Mouse (Mus musculus): ENCODE data around the gene Ank3. TPM values are rescaled to one million over a fixed set of nuclear protein-coding genes. Genes with fewer than 3 reads are reported as not detected.

Ank3 gene
- total and polyA plus RNA-seq, 2 experiments: 2.9 to 31.0 TPM

DNA sequence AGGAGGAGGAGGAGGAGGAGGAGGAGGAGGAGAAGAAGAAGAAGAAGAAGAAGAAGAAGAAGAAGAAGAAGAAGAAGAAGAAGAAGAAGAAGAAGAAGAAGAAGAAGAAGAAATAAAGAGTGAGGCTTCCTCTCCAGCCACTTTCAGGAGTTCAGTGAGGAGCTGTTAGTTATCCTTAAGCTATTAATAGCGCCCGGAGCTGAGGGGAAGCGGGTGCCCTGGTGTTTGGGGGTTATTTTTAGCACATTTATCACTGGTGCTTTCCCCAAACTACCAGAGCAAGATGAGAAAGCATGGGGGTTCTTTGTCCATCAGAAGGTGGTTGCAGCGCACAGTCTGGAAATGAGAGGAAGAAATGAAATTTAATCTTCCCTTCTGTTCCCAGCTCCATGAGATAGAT, 166.5 kb downstream of the Ank3 start:
- H3K27ac ChIP-seq (replicated peaks; ENCODE audit: insufficient read depth, low read depth, low read length): no peak overlapping the region
- H3K4me1 ChIP-seq (ENCODE audit: control insufficient read depth, insufficient read depth, low read length): no peaks in the 10 kb centered on the region
- no peak overlapping the region for H3K4me3 ChIP-seq (ENCODE audit: insufficient read depth, low read depth, low read length)
- DNase-seq (ENCODE audit: extremely low read depth, low read depth, low spot score): no peak
- H3K27me3 ChIP-seq (ENCODE audit: control insufficient read depth, insufficient read depth, low read length): no peaks in the 10 kb centered on the region
- H3K36me3 ChIP-seq (ENCODE audit: control insufficient read depth, insufficient read depth, low read length): no peaks in the 10 kb centered on the region
- H3K79me2 ChIP-seq (ENCODE audit: control insufficient read depth, insufficient read depth, low read length): no peaks in the 10 kb centered on the region
- 77% methylated on average over 4 of the region's 4 CpGs for WGBS
- TF ChIP-seq POLR2A (IDR thresholded peaks at IDR 0.05; ENCODE audit: extremely low read depth, insufficient read depth, low read length) (no peak), CTCF (IDR thresholded peaks at IDR 0.05; ENCODE audit: low read depth, low read length) (no peak)
- H3K9ac ChIP-seq (ENCODE audit: low read depth, low read length): no peak overlapping the region

DNA sequence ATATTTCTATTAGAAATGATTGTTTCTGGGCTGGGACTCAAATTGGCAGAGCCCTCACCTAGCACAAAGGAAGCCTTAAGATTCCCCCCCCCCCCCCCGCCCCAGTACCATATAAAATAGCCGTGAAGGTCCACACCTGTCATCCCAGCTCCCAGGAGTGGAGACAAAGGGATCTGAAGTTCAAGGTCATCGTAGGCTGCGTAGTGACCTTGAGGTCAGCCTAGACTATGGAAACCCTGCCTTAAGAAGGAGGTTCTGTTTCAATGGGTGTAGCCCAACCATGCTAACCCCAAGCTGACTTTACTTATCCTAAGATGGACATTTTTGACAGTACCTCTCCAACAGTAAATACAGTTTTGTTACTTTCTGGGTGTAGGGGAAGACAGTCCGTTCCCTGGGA, 170.4 kb downstream of the Ank3 start:
- TF ChIP-seq POLR2A (IDR thresholded peaks at IDR 0.05; ENCODE audit: extremely low read depth, insufficient read depth, low read length) (no peak), CTCF (IDR thresholded peaks at IDR 0.05; ENCODE audit: low read depth, low read length) (no peak)
- Histone ChIP-seq H3K4me1 (ENCODE audit: control insufficient read depth, insufficient read depth, low read length) (no peaks in the 10 kb centered on the region; the same call in 1 of the 2 replicates), H3K4me3 (ENCODE audit: insufficient read depth, low read depth, low read length) (no peak overlapping the region), H3K79me2 (ENCODE audit: control insufficient read depth, insufficient read depth, low read length) (no peaks in the 10 kb centered on the region), H3K36me3 (ENCODE audit: control insufficient read depth, insufficient read depth, low read length) (no peaks in the 10 kb centered on the region), H3K27ac (replicated peaks; ENCODE audit: insufficient read depth, low read depth, low read length) (no peak overlapping the region), H3K27me3 (ENCODE audit: control insufficient read depth, insufficient read depth, low read length) (no peaks in the 10 kb centered on the region; the same call in 1 of the 2 replicates), H3K9ac (ENCODE audit: low read depth, low read length) (no peak overlapping the region)
- WGBS: 86% methylated on average over 5 of the region's 5 CpGs
- DNase-seq (ENCODE audit: extremely low read depth, low read depth, low spot score): no peak

DNA sequence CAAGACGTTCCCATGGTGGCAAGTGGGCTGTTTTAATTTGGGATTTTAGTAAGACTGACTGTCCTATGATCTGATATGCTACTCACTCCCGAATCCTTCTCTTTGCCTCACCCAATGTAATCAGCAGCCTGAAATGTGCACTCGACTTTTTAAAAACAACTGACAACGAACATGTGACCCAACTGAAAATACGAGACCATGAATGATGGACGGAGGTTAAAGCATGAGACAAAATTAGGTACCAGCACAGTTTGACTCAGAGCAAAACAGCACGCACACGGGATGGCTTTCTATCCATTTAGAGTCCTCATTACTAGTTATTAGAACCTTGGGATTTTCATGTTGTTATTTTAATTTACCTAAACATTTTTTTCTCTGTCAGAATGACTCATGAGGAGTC, 171.2 kb downstream of the Ank3 start:
- TF ChIP-seq CTCF (IDR thresholded peaks at IDR 0.05; ENCODE audit: low read depth, low read length): no peak
- TF ChIP-seq POLR2A (IDR thresholded peaks at IDR 0.05; ENCODE audit: extremely low read depth, insufficient read depth, low read length): no peak
- Histone ChIP-seq H3K27ac (replicated peaks; ENCODE audit: insufficient read depth, low read depth, low read length) (no peak overlapping the region), H3K79me2 (ENCODE audit: control insufficient read depth, insufficient read depth, low read length) (no peaks in the 10 kb centered on the region), H3K4me1 (ENCODE audit: control insufficient read depth, insufficient read depth, low read length) (no peaks in the 10 kb centered on the region; the same call in 1 of the 2 replicates), H3K27me3 (ENCODE audit: control insufficient read depth, insufficient read depth, low read length) (no peaks in the 10 kb centered on the region; the same call in 1 of the 2 replicates), H3K36me3 (ENCODE audit: control insufficient read depth, insufficient read depth, low read length) (no peaks in the 10 kb centered on the region), H3K4me3 (ENCODE audit: insufficient read depth, low read depth, low read length) (no peak overlapping the region), H3K9ac (ENCODE audit: low read depth, low read length) (no peak overlapping the region)
- no peak for DNase-seq (ENCODE audit: extremely low read depth, low read depth, low spot score)
- WGBS: 78% methylated on average over 8 of the region's 8 CpGs

- Histone ChIP-seq H3K36me3 (ENCODE audit: control insufficient read depth, insufficient read depth, low read length) (no peaks in the 10 kb centered on the region), H3K27me3 (ENCODE audit: control insufficient read depth, insufficient read depth, low read length) (no peaks in the 10 kb centered on the region; the same call in 1 of the 2 replicates), H3K4me3 (ENCODE audit: insufficient read depth, low read depth, low read length) (no peak overlapping the region), H3K9ac (ENCODE audit: low read depth, low read length) (no peak overlapping the region), H3K79me2 (ENCODE audit: control insufficient read depth, insufficient read depth, low read length) (no peaks in the 10 kb centered on the region), H3K4me1 (ENCODE audit: control insufficient read depth, insufficient read depth, low read length) (no peaks in the 10 kb centered on the region; the same call in 1 of the 2 replicates), H3K27ac (replicated peaks; ENCODE audit: insufficient read depth, low read depth, low read length) (no peak overlapping the region)
- WGBS: 36% methylated on average over 18 of the region's 18 CpGs
- no peak for TF ChIP-seq CTCF (IDR thresholded peaks at IDR 0.05; ENCODE audit: low read depth, low read length)
- TF ChIP-seq POLR2A (IDR thresholded peaks at IDR 0.05; ENCODE audit: extremely low read depth, insufficient read depth, low read length): no peak
- DNase-seq (ENCODE audit: extremely low read depth, low read depth, low spot score): no peak
These were observed 172.1 kb downstream of the Ank3 start for GRCm38 (mm10) chr10:69570466-69571288.

DNA sequence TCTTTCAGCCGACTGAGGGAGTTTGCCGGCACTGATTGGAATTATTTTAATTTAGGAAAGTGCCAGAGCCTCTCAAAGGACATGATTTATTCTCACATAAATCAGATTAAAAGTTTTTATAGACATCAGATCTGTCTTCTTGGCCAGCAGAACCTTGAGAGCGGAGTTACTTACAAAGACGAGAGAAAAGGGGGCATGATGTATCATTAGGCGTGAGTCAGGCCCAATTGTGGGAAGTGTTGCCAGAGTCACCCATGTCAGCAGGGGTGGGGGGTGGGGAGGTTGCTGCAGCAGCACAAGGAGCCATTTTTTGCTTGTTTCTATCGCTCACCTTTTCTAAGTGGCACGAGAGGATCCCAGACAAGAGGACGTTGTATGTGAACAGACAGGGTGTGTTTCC, 172.8 kb downstream of the Ank3 start:
- WGBS: 2% methylated on average over 8 of the region's 8 CpGs
- Histone ChIP-seq H3K4me1 (ENCODE audit: control insufficient read depth, insufficient read depth, low read length) (no peaks in the 10 kb centered on the region; the same call in 1 of the 2 replicates), H3K4me3 (ENCODE audit: insufficient read depth, low read depth, low read length) (no peak overlapping the region), H3K27ac (replicated peaks; ENCODE audit: insufficient read depth, low read depth, low read length) (no peak overlapping the region), H3K36me3 (ENCODE audit: control insufficient read depth, insufficient read depth, low read length) (no peaks in the 10 kb centered on the region), H3K27me3 (ENCODE audit: control insufficient read depth, insufficient read depth, low read length) (no peaks in the 10 kb centered on the region; the same call in 1 of the 2 replicates), H3K79me2 (ENCODE audit: control insufficient read depth, insufficient read depth, low read length) (no peaks in the 10 kb centered on the region), H3K9ac (ENCODE audit: low read depth, low read length) (no peak overlapping the region)
- DNase-seq (ENCODE audit: extremely low read depth, low read depth, low spot score): no peak
- no peak for TF ChIP-seq POLR2A (IDR thresholded peaks at IDR 0.05; ENCODE audit: extremely low read depth, insufficient read depth, low read length)
- no peak for TF ChIP-seq CTCF (IDR thresholded peaks at IDR 0.05; ENCODE audit: low read depth, low read length)

DNA sequence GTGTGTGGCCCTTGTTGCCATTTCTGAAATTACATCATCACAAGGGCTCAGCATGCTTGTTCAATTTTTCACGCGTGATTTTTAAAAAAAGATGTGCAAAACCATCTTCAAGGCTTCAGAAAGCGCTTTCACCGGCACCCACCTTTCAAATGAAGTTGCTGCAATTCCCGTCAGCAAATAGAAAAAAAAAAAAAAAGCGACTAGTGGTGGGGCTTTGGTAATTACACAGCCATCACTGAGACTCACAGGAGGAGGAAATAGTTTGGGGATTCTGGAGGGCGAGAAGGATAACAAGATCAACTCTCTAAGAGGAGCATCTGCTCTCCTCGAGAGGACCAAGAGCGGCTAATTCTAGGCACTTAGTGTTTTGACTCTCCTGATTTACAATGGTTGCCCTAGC, 173.4 kb downstream of the Ank3 start:
- Histone ChIP-seq H3K27me3 (ENCODE audit: control insufficient read depth, insufficient read depth, low read length) (no peaks in the 10 kb centered on the region; the same call in 1 of the 2 replicates), H3K79me2 (ENCODE audit: control insufficient read depth, insufficient read depth, low read length) (no peaks in the 10 kb centered on the region), H3K27ac (replicated peaks; ENCODE audit: insufficient read depth, low read depth, low read length) (no peak overlapping the region), H3K4me3 (ENCODE audit: insufficient read depth, low read depth, low read length) (no peak overlapping the region), H3K9ac (ENCODE audit: low read depth, low read length) (no peak overlapping the region), H3K4me1 (ENCODE audit: control insufficient read depth, insufficient read depth, low read length) (no peaks in the 10 kb centered on the region; the same call in 1 of the 2 replicates), H3K36me3 (ENCODE audit: control insufficient read depth, insufficient read depth, low read length) (no peaks in the 10 kb centered on the region)
- WGBS: 9% methylated on average over 9 of the region's 9 CpGs
- TF ChIP-seq POLR2A (IDR thresholded peaks at IDR 0.05; ENCODE audit: extremely low read depth, insufficient read depth, low read length): no peak
- no peak for TF ChIP-seq CTCF (IDR thresholded peaks at IDR 0.05; ENCODE audit: low read depth, low read length)
- no peak for DNase-seq (ENCODE audit: extremely low read depth, low read depth, low spot score)

Measured in liver, adult 2 months (tissue).